Mouse (Mus musculus): ENCODE data around the gene Gjb4.

Gene Gjb4

GRCm38 (mm10) chr4:127353951-127354438 lies at the start of gene Gjb4:
Gene Gjb4 (minus strand): TSS chr4:127354081.
- DNase-seq (ENCODE audit: low spot score): no peak

- no peak for DNase-seq (ENCODE audit: low spot score)
Observed at GRCm38 (mm10) chr4:127402614-127403013, 48.7 kb upstream of the Gjb4 start.

- DNase-seq (ENCODE audit: low spot score): no peak
Observed at GRCm38 (mm10) chr4:127402166-127402565, 48.3 kb upstream of the Gjb4 start.

GRCm38 (mm10) chr4:127400165-127401145 lies 46.6 kb upstream of the Gjb4 start:
- DNase-seq (ENCODE audit: low spot score): no peak

GRCm38 (mm10) chr4:127395591-127395990 lies 41.7 kb upstream of the Gjb4 start:
- no peak for DNase-seq (ENCODE audit: low spot score)

DNA sequence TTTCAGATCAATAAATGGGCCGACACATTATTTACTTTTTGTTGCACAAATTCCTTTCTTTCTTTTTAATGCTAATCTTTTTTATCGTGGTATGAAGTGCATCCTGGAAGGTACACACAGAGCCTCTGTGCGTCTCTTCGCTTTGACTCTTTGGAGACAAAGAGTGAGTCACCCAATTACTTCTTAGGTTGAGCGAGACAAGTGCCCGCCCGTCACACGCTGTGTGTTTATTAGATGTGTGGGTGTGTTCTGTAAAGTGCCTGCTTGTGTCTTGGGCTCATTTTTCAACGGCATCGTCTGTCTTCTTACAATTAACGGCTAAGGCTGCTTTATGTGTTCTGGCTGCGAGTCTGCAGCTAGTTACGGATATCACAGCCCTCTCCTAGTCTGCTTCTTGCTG lies 35.8 kb upstream of the Gjb4 start:
- DNase-seq (ENCODE audit: low spot score): no peak

DNA sequence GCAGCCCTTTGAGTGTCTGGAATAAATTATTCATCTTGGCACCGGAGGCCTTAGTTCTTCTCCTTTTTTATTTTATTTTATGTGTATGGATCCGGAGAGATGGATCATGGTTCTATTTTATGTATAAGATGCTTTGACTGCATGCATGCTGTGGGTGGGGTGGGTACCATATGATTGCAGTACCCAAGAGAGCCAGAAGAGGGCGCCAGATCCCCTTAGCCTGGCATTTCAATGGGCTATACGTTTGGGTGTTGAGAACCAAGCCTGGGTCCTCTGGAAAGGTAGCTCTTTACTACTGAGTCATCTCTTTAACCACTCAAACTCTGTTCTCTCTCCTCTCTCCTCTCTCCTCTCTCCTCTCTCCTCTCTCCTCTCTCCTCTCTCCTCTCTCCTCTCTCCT lies 23.5 kb upstream of the Gjb4 start:
- DNase-seq (ENCODE audit: low spot score): no peak

GRCm38 (mm10) chr4:127375541-127376177 lies 21.8 kb upstream of the Gjb4 start:
- no peak for DNase-seq (ENCODE audit: low spot score)

DNA sequence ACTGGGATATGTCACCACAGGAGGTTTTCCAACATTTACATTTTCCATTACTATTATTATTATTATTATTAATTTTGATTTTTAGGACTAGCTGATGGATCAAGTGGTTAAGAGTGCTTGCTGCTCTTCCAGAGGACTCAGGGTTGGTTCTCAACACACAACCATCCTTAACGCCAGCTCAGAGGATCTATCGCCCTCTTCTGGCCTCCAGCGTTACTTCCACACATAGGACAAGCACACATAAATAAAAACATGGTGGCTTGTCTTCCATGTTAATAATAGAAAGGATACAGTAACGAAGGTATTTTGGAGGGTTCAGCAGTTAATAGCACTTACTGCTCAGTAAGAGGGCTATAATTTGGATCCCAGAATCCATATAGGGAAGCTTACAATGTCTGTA lies 20.8 kb upstream of the Gjb4 start:
- DNase-seq (ENCODE audit: low spot score): no peak

DNA sequence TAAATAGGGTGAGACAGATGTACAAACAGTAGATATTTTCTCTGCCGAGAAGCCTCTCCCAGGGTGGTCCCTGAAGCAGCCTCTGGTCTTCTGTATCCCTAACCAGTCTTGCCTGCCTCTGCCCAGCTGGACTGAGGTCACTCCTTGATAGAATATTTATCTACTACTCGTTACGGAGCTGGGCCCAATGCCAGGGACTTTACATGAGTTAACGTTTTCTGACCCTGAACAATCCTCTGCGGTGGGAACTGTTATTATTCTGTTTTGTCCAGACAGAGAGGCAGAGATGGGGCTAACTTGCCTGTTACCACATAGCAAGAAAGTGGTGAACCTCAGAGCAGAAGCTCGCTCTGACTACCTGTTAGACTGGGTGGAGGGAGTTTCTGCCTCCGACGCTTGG lies 19.6 kb upstream of the Gjb4 start:
- DNase-seq (ENCODE audit: low spot score): no peak

- DNase-seq (ENCODE audit: low spot score): no peak
Observed at GRCm38 (mm10) chr4:127371546-127371945, 17.7 kb upstream of the Gjb4 start.

- DNase-seq (ENCODE audit: low spot score): no peak
Observed at GRCm38 (mm10) chr4:127370447-127370846, 16.6 kb upstream of the Gjb4 start.

- DNase-seq (ENCODE audit: low spot score): peak; percentile 55
Observed at GRCm38 (mm10) chr4:127368379-127368973, 14.6 kb upstream of the Gjb4 start.

- no peak for DNase-seq (ENCODE audit: low spot score)
Observed at GRCm38 (mm10) chr4:127365834-127366233, 12.0 kb upstream of the Gjb4 start.

- DNase-seq (ENCODE audit: low spot score): no peak
Observed at GRCm38 (mm10) chr4:127365433-127365832, 11.6 kb upstream of the Gjb4 start.

DNA sequence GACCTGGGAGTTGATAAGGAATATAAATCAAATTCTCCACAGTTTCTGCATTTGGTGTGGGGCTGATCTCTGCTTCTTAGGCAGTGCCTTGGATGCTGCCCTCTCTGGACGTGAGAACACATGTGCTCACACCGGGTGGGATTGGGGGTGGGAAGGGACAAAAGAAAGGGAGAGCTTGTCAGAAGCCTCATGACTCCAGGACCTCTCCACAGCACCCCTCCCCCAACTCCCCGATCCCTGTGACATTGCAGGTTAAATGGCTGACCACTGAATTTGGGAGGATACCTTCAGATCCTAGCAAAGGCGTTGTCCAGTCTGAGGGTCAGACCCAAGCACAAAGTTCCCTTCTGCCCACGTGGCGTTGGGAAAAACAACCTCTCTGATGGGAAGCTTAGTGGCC lies 10.6 kb upstream of the Gjb4 start:
- DNase-seq (ENCODE audit: low spot score): no peak

DNA sequence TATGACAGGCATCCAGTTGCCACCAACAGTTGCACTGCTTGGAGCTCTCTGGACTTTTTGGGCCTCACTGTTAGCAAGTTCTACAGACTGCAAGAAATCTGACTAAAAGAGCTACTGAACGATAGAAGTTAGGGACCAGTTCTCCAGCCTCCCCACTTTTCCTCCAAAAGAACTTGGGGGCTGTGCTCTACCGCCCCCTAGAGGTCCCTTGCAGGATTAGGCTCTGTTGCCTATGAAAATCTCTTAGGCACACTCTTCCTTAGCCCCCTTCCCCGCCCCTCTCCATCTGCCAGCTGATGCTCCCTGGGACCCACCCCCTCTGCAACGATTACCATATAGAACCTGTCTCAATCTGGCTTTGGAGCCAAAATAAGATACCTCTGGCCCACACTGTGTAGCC lies 9.4 kb upstream of the Gjb4 start:
- DNase-seq (ENCODE audit: low spot score): no peak

GRCm38 (mm10) chr4:127362520-127362919 lies 8.6 kb upstream of the Gjb4 start:
- no peak for DNase-seq (ENCODE audit: low spot score)

- no peak for DNase-seq (ENCODE audit: low spot score)
Observed at GRCm38 (mm10) chr4:127358018-127358417, 4.1 kb upstream of the Gjb4 start, which contains the start of gene Gjb5. Gene Gjb5 (minus strand): TSS chr4:127358181.

GRCm38 (mm10) chr4:127354506-127355485 lies 915 bp upstream of the Gjb4 start:
- no peak for DNase-seq (ENCODE audit: low spot score)

DNA sequence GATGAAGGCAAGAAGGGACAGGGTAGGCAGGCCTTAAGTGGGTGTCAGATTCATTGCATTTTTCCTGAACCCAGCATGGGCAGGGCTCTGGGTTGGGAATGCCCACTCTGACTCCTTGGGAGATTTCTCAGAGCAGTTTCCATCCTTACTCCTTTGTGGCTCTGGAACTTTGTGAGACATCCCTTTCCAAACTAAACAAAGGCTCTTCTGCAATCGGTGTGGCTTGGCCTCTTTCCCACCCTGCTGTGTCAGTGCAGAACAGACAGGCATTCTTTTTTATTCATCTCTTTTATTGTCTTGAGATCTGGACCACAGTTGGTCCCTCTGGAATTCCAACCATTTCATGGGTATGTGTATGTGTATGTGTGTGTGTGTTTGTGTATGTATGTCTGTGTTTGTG lies 1.3 kb downstream of the Gjb4 start:
- no peak for DNase-seq (ENCODE audit: low spot score)
